15 mouse cellular contexts compared by ENCODE assay signal in genomic region chr2:97590563-97590962, GRCm38 (mm10).
"Had no signal": no experiment of that assay in that cellular context is flagged by ENCODE, and none has a peak within 500 bp of the region (broad histone marks: within the 10 kb centered on the region; RNA-seq: fewer than 3 reads in every experiment).

No protein-coding gene starts in this region.

- H3K27ac ChIP-seq: midbrain, embryonic 10.5 days; midbrain, embryonic 12.5 days; neural tube, embryonic 12.5 days; stomach, embryonic 15.5 days; stomach, postnatal 0 days had no signal

- ATAC-seq: midbrain, embryonic 16.5 days had no signal

- DNase-seq: lung, adult 18-20 months; lung, embryonic 14.5 days; lung, postnatal 10 days; lung, postnatal 4 days; midbrain, embryonic 14.5 days; right cerebral cortex, postnatal 14 days; thymus, adult 18-20 months; thymus, postnatal 14 days; thymus, postnatal 36 days had no signal

- H3K4me3 ChIP-seq: midbrain, embryonic 10.5 days; midbrain, embryonic 12.5 days; neural tube, embryonic 12.5 days; stomach, embryonic 15.5 days had no signal
